Mouse (Mus musculus): ENCODE data around the gene Fcho2. TPM values are rescaled to one million over a fixed set of nuclear protein-coding genes. Genes with fewer than 3 reads are reported as not detected.
A peak's percentile ranks its signal among the peaks of the same experiment; 100 is the strongest.
"Not testable (repeated sequence)": the region's sequence is repeated elsewhere in the genome, so short reads cannot be mapped to it uniquely, and the experiment has no call there.

The Fcho2 gene
- polyA plus RNA-seq, 1 experiment from 2014 or later, result 23.5 TPM

DNA sequence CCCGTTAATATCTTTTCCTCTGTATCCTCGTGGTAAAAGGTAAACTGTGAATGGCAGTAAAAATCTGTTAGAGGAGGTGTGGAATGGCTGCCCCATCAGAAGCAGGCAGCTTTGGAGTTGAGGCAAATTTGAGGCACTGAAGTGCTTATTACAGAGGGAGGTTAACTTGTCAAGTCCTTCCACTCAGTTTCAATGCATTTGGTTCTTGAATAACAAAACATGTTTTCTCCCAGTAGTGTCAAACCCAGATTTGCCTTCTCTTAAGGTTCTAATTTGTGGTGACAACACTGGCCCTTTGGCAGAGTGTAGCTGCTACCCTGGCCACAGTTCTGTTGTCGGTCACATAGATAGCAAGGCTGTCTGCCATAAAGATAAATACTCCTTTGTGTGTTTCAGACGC, 2.5 kb upstream of the Fcho2 start:
- H3K36me3 ChIP-seq, result no peaks in the 10 kb centered on the region
- no peak overlapping the region for H3K27ac ChIP-seq
- H3K9me3 ChIP-seq, result no peaks in the 10 kb centered on the region
- H3K27me3 ChIP-seq (ENCODE audit: insufficient read depth, poor library complexity, severe bottlenecking), result no peaks in the 10 kb centered on the region
- no peak overlapping the region for H3K4me3 ChIP-seq
- DNase-seq (ENCODE audit: low spot score), result no peak
- WGBS, result 68% methylated on average over 4 of the region's 4 CpGs
- peaks cover 26% of the 10 kb centered on the region; the same call in 1 of the 2 replicates for H3K4me1 ChIP-seq (replicated peaks)

- 77% methylated on average over 4 of the region's 4 CpGs for WGBS
- peaks cover 31% of the 10 kb centered on the region for H3K4me1 ChIP-seq (replicated peaks)
- not testable (repeated sequence) for H3K9me3 ChIP-seq; H3K27ac ChIP-seq; H3K4me3 ChIP-seq; DNase-seq (ENCODE audit: low spot score); H3K27me3 ChIP-seq (ENCODE audit: insufficient read depth, poor library complexity, severe bottlenecking); H3K36me3 ChIP-seq
These were observed 1.9 kb upstream of the Fcho2 start for GRCm38 (mm10) chr13:98816981-98817660.

- Histone ChIP-seq H3K9me3 (no peaks in the 10 kb centered on the region), H3K36me3 (no peaks in the 10 kb centered on the region), H3K4me1 (replicated peaks) (peaks cover 31% of the 10 kb centered on the region), H3K27me3 (ENCODE audit: insufficient read depth, poor library complexity, severe bottlenecking) (no peaks in the 10 kb centered on the region), H3K4me3 (no peak overlapping the region), H3K27ac (no peak overlapping the region)
- no peak for DNase-seq (ENCODE audit: low spot score)
- WGBS, result 90% methylated on average over 9 of the region's 9 CpGs
These were observed 1.3 kb upstream of the Fcho2 start for GRCm38 (mm10) chr13:98816571-98816970.

GRCm38 (mm10) chr13:98814275-98815040, 791 bp downstream of the Fcho2 start:
- Histone ChIP-seq H3K4me1 (replicated peaks) (peaks cover 31% of the 10 kb centered on the region), H3K36me3 (no peaks in the 10 kb centered on the region), H3K27me3 (ENCODE audit: insufficient read depth, poor library complexity, severe bottlenecking) (no peaks in the 10 kb centered on the region), H3K9me3 (no peaks in the 10 kb centered on the region), H3K4me3 (peak overlapping the region; percentile 91), H3K27ac (peak overlapping the region; percentile 99)
- under 1% methylated on average over 81 of the region's 81 CpGs for WGBS
- DNase-seq (ENCODE audit: low spot score), result peak; percentile 62

DNA sequence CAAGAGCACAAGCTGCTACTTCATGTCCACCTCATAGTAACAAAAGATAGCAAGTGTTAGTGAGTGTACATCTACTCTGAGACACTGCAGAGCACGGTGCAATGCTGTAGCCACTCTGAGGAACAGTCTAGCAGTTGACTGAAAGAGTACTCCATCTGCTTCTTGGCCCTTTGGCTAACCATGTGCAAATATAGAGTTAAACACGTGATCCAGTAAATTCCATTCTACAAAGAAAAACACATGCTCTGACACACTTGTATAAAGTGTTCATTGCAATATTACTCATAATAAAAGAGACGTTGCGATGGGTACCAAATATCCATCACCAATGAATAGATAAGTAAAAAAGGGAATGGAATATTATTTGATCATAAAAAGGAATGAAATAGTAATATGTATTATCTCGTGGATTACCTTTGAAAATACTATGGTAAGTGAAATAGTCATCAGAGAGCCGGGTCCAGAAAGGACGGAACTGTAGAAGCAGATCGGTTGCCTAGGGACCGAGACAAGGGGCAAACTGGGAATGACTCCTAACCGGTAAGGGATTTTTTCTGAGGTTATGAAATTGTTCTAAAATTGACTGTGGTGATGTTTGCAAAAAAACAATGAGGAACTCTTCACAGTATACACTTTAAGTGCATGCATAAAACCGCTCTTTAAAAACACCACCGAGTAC, 1.5 kb downstream of the Fcho2 start:
- Histone ChIP-seq H3K27me3 (ENCODE audit: insufficient read depth, poor library complexity, severe bottlenecking) (no peaks in the 10 kb centered on the region), H3K36me3 (no peaks in the 10 kb centered on the region), H3K27ac (peak overlapping the region; percentile 99; the same call in 1 of the 2 replicates), H3K4me3 (peak overlapping the region; percentile 91), H3K4me1 (replicated peaks) (peaks cover 31% of the 10 kb centered on the region), H3K9me3 (no peaks in the 10 kb centered on the region)
- WGBS, result 40% methylated on average over 12 of the region's 12 CpGs
- no peak for DNase-seq (ENCODE audit: low spot score)

DNA sequence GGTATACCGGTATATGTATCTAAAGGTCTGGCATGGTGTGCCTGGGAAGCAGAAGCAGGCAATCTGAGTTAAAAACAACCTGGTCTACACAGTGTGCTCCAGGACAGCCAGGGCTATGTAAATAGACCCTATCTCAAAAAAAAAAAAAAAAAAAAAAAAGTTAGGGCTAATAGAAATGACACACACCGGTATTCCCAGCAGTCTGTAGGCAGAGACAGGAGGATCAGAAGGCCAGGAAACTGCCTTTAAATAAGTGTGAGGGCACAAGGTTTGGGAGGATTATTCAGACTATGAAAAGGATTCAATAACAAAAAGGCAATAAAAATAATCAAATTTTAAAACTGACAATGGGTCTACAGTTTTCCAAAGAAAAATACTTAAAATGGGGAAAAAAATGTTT, 2.1 kb downstream of the Fcho2 start:
- peak overlapping the region; percentile 91 for H3K4me3 ChIP-seq
- no peak for DNase-seq (ENCODE audit: low spot score)
- H3K4me1 ChIP-seq (replicated peaks), result peaks cover 31% of the 10 kb centered on the region
- H3K36me3 ChIP-seq, result no peaks in the 10 kb centered on the region
- 76% methylated on average over 2 of the region's 2 CpGs for WGBS
- H3K27me3 ChIP-seq (ENCODE audit: insufficient read depth, poor library complexity, severe bottlenecking), result no peaks in the 10 kb centered on the region
- no peak overlapping the region for H3K27ac ChIP-seq
- H3K9me3 ChIP-seq, result no peaks in the 10 kb centered on the region

GRCm38 (mm10) chr13:98812285-98812684, 3.0 kb downstream of the Fcho2 start:
- H3K27ac ChIP-seq, result no peak overlapping the region
- no peak for DNase-seq (ENCODE audit: low spot score)
- 72% methylated on average over 4 of the region's 4 CpGs for WGBS

GRCm38 (mm10) chr13:98810143-98810542, 5.1 kb downstream of the Fcho2 start:
- 82% methylated on average over 6 of the region's 6 CpGs for WGBS
- Histone ChIP-seq H3K4me3 (no peak overlapping the region), H3K27ac (no peak overlapping the region), H3K36me3 (peaks cover 7% of the 10 kb centered on the region), H3K4me1 (replicated peaks) (peaks cover 18% of the 10 kb centered on the region), H3K9me3 (no peaks in the 10 kb centered on the region), H3K27me3 (ENCODE audit: insufficient read depth, poor library complexity, severe bottlenecking) (no peaks in the 10 kb centered on the region)
- no peak for DNase-seq (ENCODE audit: low spot score)

More at GRCm38 (mm10) chr13:98812285-98812684, 3.0 kb downstream of the Fcho2 start:
- Histone ChIP-seq H3K4me3 (0 out of 2 replicates have a peak overlapping the region, but pooled peaks have one; percentile 3), H3K27me3 (ENCODE audit: insufficient read depth, poor library complexity, severe bottlenecking) (no peaks in the 10 kb centered on the region), H3K4me1 (replicated peaks) (peaks cover 31% of the 10 kb centered on the region), H3K9me3 (no peaks in the 10 kb centered on the region), H3K36me3 (no peaks in the 10 kb centered on the region)

DNA sequence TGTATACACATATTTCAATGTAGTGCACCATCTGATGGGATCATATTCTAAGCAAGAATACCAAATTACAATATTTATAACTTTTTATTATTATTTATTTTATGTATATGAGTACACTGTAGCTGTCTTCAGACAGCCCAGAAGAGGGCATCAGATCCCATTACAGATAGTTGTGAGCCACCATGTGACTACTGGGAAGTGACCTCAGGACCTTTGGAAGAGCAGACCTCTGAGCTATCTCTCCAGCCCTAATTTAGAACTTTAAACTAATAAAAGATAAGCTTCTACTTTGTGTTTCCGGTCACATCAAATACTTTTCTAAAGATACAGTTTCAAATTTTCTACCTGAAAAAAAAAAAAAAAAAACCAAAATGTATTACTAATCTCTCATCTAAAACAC, 6.2 kb downstream of the Fcho2 start:
- Histone ChIP-seq H3K9me3 (no peaks in the 10 kb centered on the region), H3K36me3 (peaks cover 18% of the 10 kb centered on the region), H3K27me3 (ENCODE audit: insufficient read depth, poor library complexity, severe bottlenecking) (no peaks in the 10 kb centered on the region), H3K4me3 (no peak overlapping the region), H3K27ac (no peak overlapping the region), H3K4me1 (replicated peaks) (peaks cover 14% of the 10 kb centered on the region)
- WGBS, result 97% methylated on average over 1 of the region's 1 CpGs
- DNase-seq (ENCODE audit: low spot score), result no peak

GRCm38 (mm10) chr13:98804480-98804879, 10.8 kb downstream of the Fcho2 start:
- 95% methylated on average over 1 of the region's 1 CpGs for WGBS
- no peak for DNase-seq (ENCODE audit: low spot score)
- Histone ChIP-seq H3K27ac (no peak overlapping the region), H3K27me3 (ENCODE audit: insufficient read depth, poor library complexity, severe bottlenecking) (no peaks in the 10 kb centered on the region), H3K9me3 (no peaks in the 10 kb centered on the region), H3K4me1 (replicated peaks) (no peaks in the 10 kb centered on the region), H3K4me3 (no peak overlapping the region), H3K36me3 (peaks cover 59% of the 10 kb centered on the region)

- no peaks in the 10 kb centered on the region for H3K4me1 ChIP-seq (replicated peaks)
- no peaks in the 10 kb centered on the region for H3K9me3 ChIP-seq
- DNase-seq (ENCODE audit: low spot score), result no peak
- no peak overlapping the region for H3K27ac ChIP-seq
- H3K27me3 ChIP-seq (ENCODE audit: insufficient read depth, poor library complexity, severe bottlenecking), result no peaks in the 10 kb centered on the region
- 91% methylated on average over 4 of the region's 4 CpGs for WGBS
- H3K4me3 ChIP-seq, result no peak overlapping the region
- H3K36me3 ChIP-seq, result peaks cover 67% of the 10 kb centered on the region
These were observed 11.6 kb downstream of the Fcho2 start for GRCm38 (mm10) chr13:98803699-98804098.

- peaks cover 74% of the 10 kb centered on the region for H3K36me3 ChIP-seq
- H3K4me1 ChIP-seq (replicated peaks), result no peaks in the 10 kb centered on the region
- no peaks in the 10 kb centered on the region for H3K9me3 ChIP-seq
- H3K27ac ChIP-seq, result no peak overlapping the region
- WGBS, result 93% methylated on average over 3 of the region's 3 CpGs
- H3K27me3 ChIP-seq (ENCODE audit: insufficient read depth, poor library complexity, severe bottlenecking), result no peaks in the 10 kb centered on the region
- no peak for DNase-seq (ENCODE audit: low spot score)
- no peak overlapping the region for H3K4me3 ChIP-seq
These were observed 12.3 kb downstream of the Fcho2 start for GRCm38 (mm10) chr13:98802957-98803356.

DNA sequence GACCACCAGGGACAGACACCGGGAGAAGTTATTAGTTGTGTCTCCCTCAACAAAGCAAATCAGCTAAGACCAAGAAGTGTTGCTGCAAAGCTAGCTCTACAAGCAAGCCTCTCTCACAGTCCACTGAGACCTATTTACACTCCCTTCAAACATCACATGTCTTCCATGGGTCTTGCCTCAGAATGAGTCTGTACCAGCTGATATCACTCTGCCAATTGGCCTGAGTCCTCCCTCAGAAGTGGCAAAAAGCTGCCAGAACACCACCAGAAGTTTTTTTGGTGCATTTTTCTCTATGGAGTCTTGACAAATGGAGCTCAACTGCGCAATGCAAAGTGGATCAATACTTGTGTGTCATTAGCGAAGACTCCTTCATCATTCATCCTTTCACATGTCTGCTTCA, 19.7 kb downstream of the Fcho2 start:
- DNase-seq (ENCODE audit: low spot score), result no peak
- Histone ChIP-seq H3K36me3 (peaks cover 51% of the 10 kb centered on the region), H3K27ac (no peak overlapping the region), H3K9me3 (no peaks in the 10 kb centered on the region), H3K27me3 (ENCODE audit: insufficient read depth, poor library complexity, severe bottlenecking) (no peaks in the 10 kb centered on the region), H3K4me3 (no peak overlapping the region), H3K4me1 (replicated peaks) (no peaks in the 10 kb centered on the region)
- WGBS, result 92% methylated on average over 3 of the region's 3 CpGs

All from hindbrain, embryonic 10.5 days (tissue).